Mouse (Mus musculus): Measurements from ENCODE around the gene Gm20379.

Gene Gm20379

DNA sequence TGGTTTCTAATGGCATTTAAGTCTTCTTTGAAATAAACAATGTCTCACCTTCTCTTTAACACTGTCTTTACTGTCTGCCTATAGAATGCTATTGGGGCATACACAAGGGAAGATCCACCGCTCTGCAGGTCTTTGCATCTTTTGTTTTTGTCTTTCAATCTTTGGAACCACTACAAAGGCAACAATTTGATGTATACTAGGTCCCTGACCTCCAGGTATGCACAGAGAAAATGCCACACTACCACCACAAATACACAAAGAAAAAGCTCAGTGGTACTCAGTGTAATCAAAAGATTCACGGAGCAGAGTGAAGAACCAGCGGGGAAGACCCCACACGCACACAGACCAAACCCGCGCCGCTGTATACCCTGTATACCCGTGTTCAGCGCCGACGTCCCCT, at the start of gene Gm20379:
Gene Gm20379 (plus strand): TSS at position 301 of the 400 bp plus-strand sequence.
- no peak for DNase-seq (ENCODE audit: extremely low spot score)

DNA sequence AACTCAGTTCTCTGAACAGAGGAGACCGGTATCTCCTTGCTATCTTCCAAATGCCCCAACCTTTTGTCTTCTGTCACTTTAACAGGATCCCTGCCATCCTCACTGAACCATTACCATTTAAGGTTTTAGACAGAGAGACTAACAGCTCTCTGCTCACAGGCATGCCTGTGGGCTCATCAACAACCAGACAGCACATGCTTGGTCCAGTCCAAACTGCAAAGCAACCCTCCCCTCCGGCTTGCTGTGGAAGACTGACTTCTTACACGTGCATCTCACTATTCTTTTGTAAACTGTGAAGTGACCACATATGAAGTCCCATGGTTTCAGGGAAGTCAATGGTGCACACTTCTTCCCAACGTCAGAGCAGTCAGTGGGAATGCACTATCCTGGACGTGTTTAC, 44.5 kb upstream of the Gm20379 start:
- DNase-seq (ENCODE audit: extremely low spot score) = no peak

DNA sequence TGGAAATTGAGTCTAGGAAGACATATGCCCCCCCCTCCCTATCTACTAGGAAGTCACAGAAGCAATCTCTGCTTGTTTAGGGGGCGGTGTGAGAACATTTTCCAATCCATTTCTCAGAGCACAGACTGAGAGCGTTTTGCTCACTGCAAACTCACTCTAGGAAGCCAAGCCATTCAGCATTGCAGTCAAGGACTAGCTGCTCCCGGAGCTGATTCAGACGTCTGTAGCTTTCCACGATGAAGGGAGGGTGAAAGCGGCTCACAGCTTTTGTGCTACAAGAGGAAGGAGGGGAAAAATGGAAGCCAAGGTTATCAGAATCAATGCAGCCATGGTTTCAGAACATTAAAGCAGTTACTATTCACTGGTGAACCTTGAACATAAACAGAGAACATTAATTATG, 42.2 kb upstream of the Gm20379 start:
- DNase-seq (ENCODE audit: extremely low spot score) = no peak

DNA sequence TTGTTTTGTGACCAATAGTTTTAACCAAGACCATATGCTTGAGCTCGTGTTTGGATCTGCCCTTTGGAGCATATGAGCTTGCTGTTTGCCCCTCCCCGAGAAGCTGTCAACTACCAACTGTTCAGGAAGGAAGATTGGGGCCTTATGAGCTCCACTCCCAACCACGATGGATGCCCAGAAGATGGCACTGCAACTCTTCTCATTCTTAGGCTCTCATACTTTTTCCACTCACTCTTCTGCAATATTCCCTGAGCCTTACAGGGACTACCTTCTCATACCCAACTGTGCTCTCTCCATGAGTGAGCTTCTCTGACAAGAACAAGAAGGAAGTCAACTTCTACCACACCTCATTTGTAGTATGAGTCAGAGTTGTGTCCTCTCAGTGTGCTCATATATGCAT, 38.7 kb upstream of the Gm20379 start:
- no peak for DNase-seq (ENCODE audit: extremely low spot score)

DNA sequence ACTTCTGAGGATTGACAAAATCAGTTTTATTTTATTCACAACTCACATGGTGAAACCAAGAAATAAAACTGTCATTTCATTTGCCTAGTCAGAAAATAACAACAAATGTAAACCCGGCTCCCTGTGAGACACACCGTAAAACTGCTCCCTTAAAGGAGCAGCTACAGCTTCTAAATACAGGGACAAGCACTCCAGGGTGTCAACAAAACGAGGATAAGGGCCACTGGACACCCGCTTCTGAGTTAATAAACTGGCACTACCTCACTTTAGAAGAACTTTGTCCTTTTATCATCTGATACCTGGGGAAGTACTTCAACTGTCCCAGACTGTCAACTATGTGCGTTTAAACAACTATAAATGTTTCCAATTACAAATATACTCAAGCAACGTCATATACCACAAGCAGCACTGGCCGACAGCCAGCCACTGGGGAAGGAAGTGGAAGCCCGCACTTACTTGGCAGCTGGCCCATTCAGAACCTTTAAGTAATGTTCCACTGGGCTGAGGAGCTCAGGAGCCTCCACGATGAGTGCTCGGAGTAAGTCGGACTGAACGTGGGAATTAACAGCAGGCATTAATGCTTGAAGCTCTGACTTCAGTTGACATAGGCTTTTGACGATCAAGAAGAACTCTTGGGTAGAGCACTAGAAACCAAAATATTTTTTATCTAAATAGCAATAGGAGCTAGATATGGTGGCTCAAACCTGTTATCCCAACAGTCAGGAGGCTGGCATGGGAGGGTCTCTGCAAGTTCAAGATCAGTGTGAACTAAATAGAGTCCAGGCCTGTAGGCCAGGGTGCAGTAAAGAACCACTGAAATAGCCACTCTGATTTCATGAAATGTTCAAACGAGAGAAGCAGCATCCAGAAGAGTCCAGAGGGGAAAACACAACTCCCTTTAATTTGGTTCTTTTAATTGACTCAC, 31.2 kb upstream of the Gm20379 start:
- DNase-seq (ENCODE audit: extremely low spot score) = no peak

DNA sequence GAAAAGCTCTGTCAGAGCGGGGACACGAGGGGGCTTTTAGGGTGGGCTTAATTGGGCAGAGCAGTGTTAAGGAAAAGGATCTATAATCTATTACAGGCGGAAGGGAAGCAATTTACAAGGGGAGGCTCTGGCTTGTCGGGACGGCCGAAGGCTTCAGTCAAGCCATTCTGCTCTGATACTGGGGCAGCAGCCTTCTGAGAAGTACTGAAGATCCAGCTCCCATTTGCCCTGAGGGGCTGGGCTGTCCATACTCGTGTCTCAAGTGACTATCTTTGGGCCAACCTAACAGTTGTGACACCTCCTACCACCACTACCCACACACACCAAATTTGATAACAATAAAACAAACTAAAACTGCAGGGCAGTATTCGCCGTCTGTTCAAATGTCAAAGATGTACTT, 30.5 kb upstream of the Gm20379 start:
- DNase-seq (ENCODE audit: extremely low spot score) = no peak

DNA sequence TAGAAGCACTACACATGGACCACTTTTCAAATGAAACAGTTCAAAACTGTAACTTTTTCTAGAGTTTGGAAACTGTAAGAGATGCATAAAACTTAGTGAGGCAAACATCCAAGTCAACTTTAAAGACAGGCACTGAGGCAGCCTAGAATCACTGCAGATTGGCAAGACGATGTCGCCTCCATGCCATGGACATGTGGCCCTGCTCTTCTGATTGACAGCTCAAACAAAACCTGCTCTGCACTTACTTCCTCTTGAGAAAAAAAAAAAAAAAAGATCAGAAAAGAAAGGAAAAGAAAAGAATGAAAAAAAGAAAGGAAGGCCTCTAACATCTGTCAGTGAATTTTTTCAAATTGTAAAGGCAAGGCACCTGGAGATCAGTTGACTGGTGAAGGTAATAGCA, 28.8 kb upstream of the Gm20379 start:
- no peak for DNase-seq (ENCODE audit: extremely low spot score)

DNA sequence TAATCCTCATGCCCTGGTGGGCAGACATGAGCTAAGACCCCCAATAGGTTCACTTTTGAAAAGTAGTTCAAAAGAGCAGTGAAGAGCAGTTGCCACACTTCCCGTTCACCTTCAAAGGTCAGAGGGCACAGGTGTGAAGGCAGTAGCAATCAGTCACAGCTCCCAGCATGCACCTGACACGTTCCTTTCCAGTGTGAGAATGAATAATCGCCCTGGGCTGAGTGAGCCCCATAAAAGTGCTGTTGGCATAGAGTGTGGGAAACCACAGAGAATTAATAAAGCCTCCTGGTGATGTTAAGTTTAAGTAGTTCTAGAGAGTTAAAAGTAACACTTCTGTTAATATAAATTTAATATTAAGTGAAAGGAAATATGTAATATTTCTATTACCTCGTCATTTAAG, 14.2 kb upstream of the Gm20379 start:
- no peak for DNase-seq (ENCODE audit: extremely low spot score)

DNA sequence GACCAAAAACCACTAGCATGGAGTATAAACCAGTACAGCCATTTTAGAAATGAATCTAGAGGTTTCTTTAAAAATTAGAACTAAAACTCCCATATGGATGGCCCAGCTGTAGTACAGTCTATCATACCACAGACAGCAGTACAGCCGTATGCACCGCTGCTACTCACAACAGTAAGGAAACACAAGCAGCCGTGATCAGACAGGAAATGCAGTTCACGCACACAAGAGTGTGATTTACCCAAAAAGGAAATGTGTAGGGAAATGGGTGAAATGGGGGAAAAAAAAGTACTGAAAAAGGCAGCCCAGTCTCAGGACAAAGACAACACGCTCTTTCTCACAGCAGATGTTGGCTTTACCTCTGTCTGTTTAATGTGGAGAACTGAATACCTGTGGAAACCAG, 11.9 kb upstream of the Gm20379 start:
- DNase-seq (ENCODE audit: extremely low spot score) = no peak

DNA sequence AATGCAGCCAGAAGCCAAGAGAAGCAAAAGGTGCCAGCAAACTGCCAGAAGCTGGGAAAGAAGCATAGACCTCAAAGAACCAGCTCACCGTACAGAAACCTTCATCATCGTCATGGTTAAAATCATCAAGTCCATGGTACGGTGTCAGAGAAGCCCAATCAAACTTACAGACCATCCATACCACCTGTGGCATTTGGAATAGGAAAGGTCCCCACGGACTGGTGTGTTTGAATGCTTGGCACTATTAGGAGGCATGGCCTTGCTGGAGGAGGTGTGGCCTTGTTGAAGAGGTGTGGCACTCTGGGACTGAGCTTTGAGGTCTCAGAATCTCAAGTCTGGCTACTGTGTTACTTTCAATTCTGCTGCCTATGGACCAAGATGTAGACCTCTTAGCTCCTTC, 9.3 kb upstream of the Gm20379 start:
- DNase-seq (ENCODE audit: extremely low spot score) = no peak

DNA sequence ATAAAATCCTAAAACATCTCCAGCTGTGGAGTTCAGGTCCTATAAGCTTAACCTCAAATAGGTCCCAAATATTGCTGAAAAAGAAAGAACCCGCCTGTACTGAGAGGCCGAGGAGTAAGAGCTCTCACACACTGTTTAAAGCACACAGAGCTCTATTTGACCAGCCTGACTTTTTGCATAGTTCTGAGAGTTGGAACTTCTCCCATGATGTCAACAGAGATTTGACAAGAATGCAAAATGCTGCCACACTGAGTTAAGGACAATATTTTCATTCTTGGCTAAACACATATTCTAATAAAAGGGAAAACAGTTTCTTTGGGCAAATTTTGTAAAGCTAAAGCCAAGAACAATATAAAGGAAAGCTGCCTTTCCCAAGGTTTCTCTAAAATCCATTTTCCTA, 8.8 kb upstream of the Gm20379 start:
- no peak for DNase-seq (ENCODE audit: extremely low spot score)

DNA sequence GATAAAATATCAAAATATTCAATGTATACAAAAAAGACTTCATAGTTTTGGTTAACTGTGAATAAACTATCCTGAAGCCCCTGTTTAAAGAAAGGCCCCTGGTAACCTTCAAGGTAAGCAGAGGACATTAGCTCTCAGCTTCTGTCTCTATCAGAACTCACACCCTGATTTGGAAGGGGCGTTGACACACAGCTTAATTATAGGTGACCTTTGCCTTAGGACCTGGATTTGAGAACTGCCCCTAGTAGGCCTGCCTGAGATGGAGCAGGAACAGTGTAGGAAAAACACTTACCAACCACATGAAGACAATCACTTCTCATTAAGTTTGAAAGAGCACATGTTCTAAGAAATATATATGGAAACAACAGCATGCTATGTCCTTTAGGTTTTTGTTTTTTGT, 6.3 kb upstream of the Gm20379 start:
- no peak for DNase-seq (ENCODE audit: extremely low spot score)

DNA sequence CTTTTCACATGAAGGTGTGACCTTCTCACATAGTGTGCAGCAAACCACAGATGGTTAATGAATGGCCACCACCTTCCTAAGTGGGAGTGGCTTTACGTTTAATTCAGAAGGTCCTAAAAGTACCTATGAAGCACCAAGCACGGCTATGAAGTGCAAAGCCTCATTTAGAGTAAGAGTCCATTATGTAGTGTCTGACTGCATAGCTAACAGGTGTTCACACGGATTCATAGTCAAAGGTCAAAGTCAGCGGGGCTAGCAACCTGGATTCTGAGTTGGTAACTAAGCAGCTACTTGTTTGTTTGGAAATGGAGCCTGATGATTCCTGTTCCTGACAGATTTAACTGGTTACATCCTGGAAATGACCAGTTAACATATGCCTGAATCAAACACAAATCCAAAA, 4.0 kb upstream of the Gm20379 start:
- no peak for DNase-seq (ENCODE audit: extremely low spot score)

DNA sequence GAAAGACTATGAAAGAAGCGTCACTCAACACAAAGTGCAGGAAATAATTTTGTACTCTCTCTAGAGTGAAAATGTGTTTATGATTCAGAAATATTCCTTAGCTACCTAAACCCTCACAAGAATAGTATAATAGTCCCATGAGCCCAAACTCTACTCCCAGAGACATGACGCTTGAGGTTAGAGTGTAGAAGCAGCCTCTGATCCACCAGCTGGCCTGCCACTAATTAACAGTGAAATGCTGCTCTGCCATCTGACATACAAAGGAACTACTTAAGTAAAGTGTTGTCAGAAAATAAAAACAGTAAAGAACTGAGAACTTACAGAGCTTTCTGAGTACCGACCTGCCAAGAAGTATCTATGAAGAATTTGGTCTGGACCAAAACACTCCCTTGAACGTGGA, 3.3 kb upstream of the Gm20379 start:
- DNase-seq (ENCODE audit: extremely low spot score) = no peak

DNA sequence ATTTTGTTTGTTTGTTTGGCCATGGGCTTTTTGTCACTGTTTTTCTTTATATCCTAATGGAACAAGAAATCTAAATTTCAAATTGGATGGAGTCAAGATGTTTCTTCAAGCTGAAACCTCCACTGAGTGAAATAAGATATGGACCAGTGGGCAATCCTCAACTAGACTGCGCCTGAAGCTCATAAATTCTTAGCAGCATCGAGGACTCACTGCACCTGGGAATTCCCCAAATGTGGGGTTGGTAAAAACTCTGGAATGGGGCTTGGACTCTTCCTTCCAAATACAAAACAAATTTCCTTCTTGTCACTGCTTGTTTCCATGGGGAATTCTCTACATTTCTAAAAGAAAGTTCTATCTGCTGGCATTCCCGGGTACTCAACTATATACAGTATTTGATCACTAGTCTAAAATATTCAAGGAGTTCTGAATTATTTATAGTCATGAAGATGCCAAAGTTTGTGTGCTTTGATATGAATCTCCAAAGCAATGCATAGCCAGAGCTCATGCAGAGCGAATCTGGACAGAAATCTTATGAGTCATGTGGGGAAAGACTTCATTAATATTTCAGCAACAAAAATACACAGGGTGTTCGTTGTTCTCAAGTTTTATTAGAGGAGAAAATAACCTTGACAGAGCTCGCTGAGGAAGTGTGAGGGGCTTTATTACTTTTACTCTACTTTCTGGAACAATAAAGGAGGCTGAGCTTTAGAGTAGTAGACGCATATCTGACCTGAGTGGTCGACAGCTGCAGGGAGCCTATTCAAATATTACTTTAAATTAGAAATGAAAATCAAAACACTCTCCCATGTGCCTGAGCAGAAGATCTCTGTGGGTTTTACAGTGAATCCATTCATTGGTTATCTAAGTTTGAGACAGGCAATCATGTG, 2.5 kb upstream of the Gm20379 start:
- no peak for DNase-seq (ENCODE audit: extremely low spot score)

DNA sequence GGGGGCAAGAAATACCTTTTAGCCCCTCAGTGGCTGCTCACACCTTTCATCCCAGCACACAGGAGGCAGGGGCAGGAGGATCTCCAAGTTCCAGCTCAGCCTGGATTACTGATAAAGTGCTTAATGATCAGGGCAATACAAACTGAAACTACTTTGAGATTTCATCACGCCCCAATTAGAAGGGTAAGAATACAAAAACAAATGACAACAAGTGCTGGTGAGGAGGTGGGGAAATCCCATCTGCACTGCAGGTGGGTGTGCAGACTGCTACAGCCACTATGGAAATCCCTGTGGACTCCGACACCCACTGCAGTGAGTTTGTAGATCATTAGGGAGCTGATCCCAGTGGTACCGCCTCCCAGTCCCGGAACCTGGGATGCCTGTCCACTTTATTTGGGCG, 1.5 kb upstream of the Gm20379 start:
- DNase-seq (ENCODE audit: extremely low spot score) = no peak

DNA sequence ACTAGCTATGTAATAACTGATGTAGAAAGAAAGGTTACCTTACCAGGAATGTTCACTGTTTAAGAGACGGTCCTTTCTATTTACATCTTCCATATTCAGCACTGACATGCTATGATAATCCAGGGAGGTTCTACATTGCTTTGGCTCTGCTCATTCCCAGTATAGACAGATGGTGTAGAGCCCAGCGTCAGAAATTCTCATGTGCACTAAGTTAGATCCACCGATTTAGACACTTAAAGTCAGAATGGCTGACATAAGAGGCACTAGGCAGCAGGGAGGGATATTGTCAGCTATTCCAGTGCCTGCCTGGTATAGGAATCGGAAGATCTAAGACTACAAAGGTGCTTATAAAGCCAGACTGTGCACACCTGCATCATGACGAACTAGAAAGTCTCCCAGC, 8.8 kb downstream of the Gm20379 start:
- DNase-seq (ENCODE audit: extremely low spot score) = no peak

DNA sequence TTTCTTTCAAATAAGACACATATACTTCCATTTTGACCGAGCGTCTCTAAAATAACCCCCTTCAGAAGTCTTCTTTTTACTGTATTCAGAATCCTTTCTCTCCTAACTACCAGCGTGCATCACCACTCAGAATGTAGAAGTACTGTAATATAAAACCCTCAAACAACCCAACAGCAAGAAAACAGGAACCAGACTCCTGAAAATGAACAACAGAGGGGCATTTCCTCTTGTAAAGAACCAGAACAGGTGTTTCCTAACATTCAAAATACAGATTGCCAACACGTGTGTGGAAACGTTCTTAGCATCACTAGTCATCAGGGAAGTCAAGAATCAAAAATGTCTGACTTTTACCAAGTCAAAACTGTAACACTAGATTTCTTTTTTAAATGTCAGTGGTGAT, 15.0 kb downstream of the Gm20379 start:
- no peak for DNase-seq (ENCODE audit: extremely low spot score)

DNA sequence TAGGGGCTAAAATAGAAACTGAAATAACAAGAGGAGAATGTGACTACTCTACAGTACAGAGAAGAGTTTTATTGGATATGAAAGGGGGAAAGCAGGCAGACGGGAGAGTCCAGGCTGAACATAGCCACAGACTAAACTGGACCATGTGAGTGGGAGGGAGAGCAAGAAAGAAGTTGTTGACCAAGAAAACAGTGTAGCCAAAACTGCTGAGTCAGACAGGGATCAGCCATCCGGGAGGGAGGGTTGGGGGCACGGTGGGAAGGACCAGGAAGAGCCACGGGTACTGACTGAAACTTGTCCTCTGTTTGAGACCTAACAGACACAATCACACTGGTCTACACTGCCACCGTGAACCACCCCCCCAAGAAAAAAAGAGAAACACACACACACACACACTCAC, 20.2 kb downstream of the Gm20379 start:
- DNase-seq (ENCODE audit: extremely low spot score) = no peak

DNA sequence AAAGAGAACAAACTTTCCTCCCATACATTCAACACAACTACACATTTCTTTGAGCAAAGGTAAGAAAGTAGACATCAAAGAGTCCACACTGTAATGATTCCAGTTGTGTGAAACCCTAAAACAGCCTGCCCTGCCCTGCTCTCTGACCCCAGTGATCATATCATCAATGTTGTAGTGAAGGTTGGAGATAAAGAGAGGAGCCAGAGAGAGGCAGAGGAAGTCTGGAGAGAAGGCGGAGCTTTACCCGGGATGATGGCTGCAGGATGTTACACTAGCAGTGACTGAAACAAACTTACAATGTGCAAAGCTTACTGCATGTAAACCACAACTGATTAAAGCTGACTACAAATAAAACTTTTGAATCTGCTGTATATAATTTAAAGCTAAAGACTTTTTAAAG, 22.2 kb downstream of the Gm20379 start:
- no peak for DNase-seq (ENCODE audit: extremely low spot score)

DNA sequence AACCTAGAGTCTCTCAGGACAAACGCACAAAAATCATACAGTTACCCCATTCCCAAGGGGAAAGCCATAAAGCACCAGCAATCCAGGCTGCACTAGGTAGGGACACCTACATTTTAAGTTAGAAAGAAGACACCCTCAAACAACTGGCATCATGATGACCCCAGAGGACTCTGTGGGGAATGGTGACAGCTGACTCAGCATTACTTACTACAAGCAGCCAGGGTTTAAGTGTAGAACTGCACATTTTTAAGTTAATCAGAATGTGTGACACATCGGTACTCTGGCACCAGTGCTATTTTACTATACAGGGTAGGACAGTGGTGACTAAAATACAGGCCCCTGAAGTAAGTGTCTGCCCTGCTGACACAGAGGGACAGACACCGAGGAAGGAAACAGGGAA, 24.8 kb downstream of the Gm20379 start:
- DNase-seq (ENCODE audit: extremely low spot score) = no peak

DNA sequence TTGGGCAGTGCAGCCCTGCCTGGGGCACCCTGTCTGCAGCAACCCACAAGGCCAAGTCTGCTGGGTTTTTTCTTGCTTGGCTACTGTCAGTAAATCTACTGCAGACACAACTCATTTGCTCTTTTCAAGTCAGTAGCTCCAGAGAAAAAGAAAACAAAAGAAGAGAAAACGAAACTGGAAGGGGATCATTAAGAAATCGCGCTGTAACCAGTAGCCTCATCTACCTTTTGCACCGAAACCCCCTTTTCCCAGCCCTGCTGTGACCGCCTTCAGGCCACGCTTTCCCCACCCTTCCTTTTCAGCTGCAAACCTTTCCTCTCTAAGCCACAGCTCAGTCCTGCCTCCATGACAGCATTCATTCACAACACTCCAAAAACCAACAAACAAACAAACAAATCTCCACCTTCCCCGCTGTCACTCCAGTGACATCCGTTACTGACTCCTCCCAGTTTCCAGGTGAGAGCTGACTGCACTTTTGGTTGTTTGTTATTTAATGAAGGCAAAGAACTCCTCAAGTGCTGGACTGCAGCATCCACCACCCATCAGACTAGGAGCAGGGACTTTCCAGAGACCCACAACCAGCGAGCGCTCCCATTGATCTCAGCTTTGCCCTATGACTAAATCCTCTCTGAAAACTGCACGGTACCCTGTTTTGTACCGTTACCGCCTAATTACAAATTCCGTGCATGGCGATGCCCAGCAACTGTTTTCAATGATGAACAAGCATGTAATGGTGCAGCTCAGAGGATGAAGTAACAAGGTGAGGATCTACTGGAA, 26.5 kb downstream of the Gm20379 start:
- DNase-seq (ENCODE audit: extremely low spot score) = no peak

Measured in embryo, embryonic 9.5 days (tissue).